ENCODE assay signal across 16 mouse cellular contexts in genomic region chr2:161032394-161032793, GRCm38 (mm10).
A peak's percentile ranks its signal among the peaks of the same experiment; 100 is the strongest.
DNase-seq lines count a peak whose midpoint lies in the region; ATAC-seq and TF ChIP-seq lines count a peak whose summit lies in the region.
"Had no signal": no experiment of that assay in that cellular context is flagged by ENCODE, and none has a peak within 500 bp of the region (broad histone marks: within the 10 kb centered on the region; RNA-seq: fewer than 3 reads in every experiment).

No protein-coding gene starts in this region.

- H3K27me3 ChIP-seq in lung, embryonic 14.5 days (ENCODE audit: insufficient read depth, low read length) = no peaks in the 10 kb centered on the region
- no peaks in the 10 kb centered on the region for H3K27me3 ChIP-seq in liver, embryonic 11.5 days (replicated peaks; ENCODE audit: control insufficient read depth, insufficient read depth, low read length)
- H3K27me3 ChIP-seq: embryonic facial prominence, embryonic 13.5 days; forebrain, embryonic 13.5 days; limb, embryonic 12.5 days; stomach, embryonic 15.5 days had no signal

- ATAC-seq in lung, embryonic 14.5 days (ENCODE audit: insufficient read depth) = no peak
- ATAC-seq in megakaryocyte progenitor cell, adult 5-6 weeks (replicated peaks; ENCODE audit: poor library complexity) = peak; percentile 80
- no peak for ATAC-seq in liver, embryonic 11.5 days (replicated peaks; ENCODE audit: low FRiP score)
- ATAC-seq: activated CD4-positive, CD25-positive, alpha-beta regulatory T cell, adult 4 months; forebrain, embryonic 13.5 days had no signal

- H3K4me1 ChIP-seq in lung, embryonic 14.5 days (ENCODE audit: insufficient read depth) = peaks cover 3% of the 10 kb centered on the region; the same call in 1 of the 2 replicates
- H3K4me1 ChIP-seq in liver, embryonic 11.5 days (replicated peaks; ENCODE audit: control insufficient read depth, insufficient read depth, low read length) = no peaks in the 10 kb centered on the region
- H3K4me1 ChIP-seq: embryonic facial prominence, embryonic 13.5 days; forebrain, embryonic 13.5 days; limb, embryonic 12.5 days; midbrain, embryonic 10.5 days; stomach, embryonic 15.5 days had no signal

- H3K36me3 ChIP-seq in lung, embryonic 14.5 days (ENCODE audit: insufficient read depth) = peaks cover 52% of the 10 kb centered on the region
- H3K36me3 ChIP-seq in liver, embryonic 11.5 days (ENCODE audit: control insufficient read depth, insufficient read depth, low read length) = peaks cover 4% of the 10 kb centered on the region

- no peaks in the 10 kb centered on the region for H3K9me3 ChIP-seq in lung, embryonic 14.5 days (ENCODE audit: low read depth, low read length)
- H3K9me3 ChIP-seq in liver, embryonic 11.5 days (ENCODE audit: control insufficient read depth, low read length) = no peaks in the 10 kb centered on the region
- H3K9me3 ChIP-seq: embryonic facial prominence, embryonic 13.5 days; forebrain, embryonic 13.5 days; G1E; limb, embryonic 12.5 days; midbrain, embryonic 10.5 days; stomach, embryonic 15.5 days had no signal

- H3K4me2 ChIP-seq in lung, embryonic 14.5 days = no peak overlapping the region
- no peak overlapping the region for H3K4me2 ChIP-seq in liver, embryonic 11.5 days
- H3K4me2 ChIP-seq: embryonic facial prominence, embryonic 13.5 days; forebrain, embryonic 13.5 days; limb, embryonic 12.5 days; stomach, embryonic 15.5 days had no signal

- H3K4me3 ChIP-seq in lung, embryonic 14.5 days (ENCODE audit: low read depth, low read length) = no peak overlapping the region
- no peak overlapping the region for H3K4me3 ChIP-seq in liver, embryonic 11.5 days (ENCODE audit: low read depth, low read length)
- H3K4me3 ChIP-seq: embryonic facial prominence, embryonic 13.5 days; forebrain, embryonic 13.5 days; limb, embryonic 12.5 days; midbrain, embryonic 10.5 days; stomach, embryonic 15.5 days had no signal

- TF ChIP-seq CTCF in lung, embryonic 14.5 days (IDR thresholded peaks at IDR 0.05; ENCODE audit: low read depth) = no peak

- 61% methylated on average over 7 of the region's 7 CpGs for WGBS in lung, embryonic 14.5 days
- WGBS in liver, embryonic 11.5 days = 83% methylated on average over 7 of the region's 7 CpGs

- DNase-seq in cerebellum, postnatal 25 days = peak; percentile 32 to 60
- DNase-seq in cerebellum, postnatal 4 days (ENCODE audit: low spot score in 2 of 2) = no peak
- DNase-seq in lung, embryonic 14.5 days = peak; percentile 69
- DNase-seq in lung, postnatal 36 days = no peak
- DNase-seq in adrenal gland, adult 2 months = peak; percentile 58
- no peak for DNase-seq in liver, embryonic 11.5 days (ENCODE audit: low spot score)
- DNase-seq: cerebellum, adult 11 months; kidney, postnatal 10 days had no signal

- H3K27ac ChIP-seq in lung, embryonic 14.5 days (ENCODE audit: low read depth) = no peak overlapping the region
- H3K27ac ChIP-seq in liver, embryonic 11.5 days (ENCODE audit: low read depth, low read length) = no peak overlapping the region
- H3K27ac ChIP-seq: embryonic facial prominence, embryonic 13.5 days; forebrain, embryonic 13.5 days; limb, embryonic 12.5 days; midbrain, embryonic 10.5 days; stomach, embryonic 15.5 days had no signal

- no peak overlapping the region for H3K9ac ChIP-seq in lung, embryonic 14.5 days
- H3K9ac ChIP-seq in liver, embryonic 11.5 days (ENCODE audit: low read depth, low read length) = no peak overlapping the region
- H3K9ac ChIP-seq: embryonic facial prominence, embryonic 13.5 days; forebrain, embryonic 13.5 days; limb, embryonic 12.5 days; stomach, embryonic 15.5 days had no signal

Comparison
In these comparisons a context has a peak if more than half of its experiments do, and no peak if none do; other contexts are left out.
1. DNase-seq: peak in cerebellum, postnatal 25 days (2 of 2), lung, embryonic 14.5 days (single experiment) and adrenal gland, adult 2 months (single experiment); none in cerebellum, postnatal 4 days (0 of 2), lung, postnatal 36 days (single experiment) and liver, embryonic 11.5 days (single experiment).